Mouse (Mus musculus) lung, postnatal 0 days (tissue): Measurements from ENCODE around the gene Nr4a1.

Experiments used
- CTCF ChIP-seq: IDR thresholded peaks from 2 replicates; pipeline ENCODE4 v1.5.1; 2016; ENCODE audit warnings: antibody characterized with exemption, mild to moderate bottlenecking
- EP300 ChIP-seq: IDR thresholded peaks from 2 replicates; pipeline ENCODE4 v1.6.1; 2016; ENCODE audit warnings: antibody characterized with exemption, mild to moderate bottlenecking, control low read depth

DNA sequence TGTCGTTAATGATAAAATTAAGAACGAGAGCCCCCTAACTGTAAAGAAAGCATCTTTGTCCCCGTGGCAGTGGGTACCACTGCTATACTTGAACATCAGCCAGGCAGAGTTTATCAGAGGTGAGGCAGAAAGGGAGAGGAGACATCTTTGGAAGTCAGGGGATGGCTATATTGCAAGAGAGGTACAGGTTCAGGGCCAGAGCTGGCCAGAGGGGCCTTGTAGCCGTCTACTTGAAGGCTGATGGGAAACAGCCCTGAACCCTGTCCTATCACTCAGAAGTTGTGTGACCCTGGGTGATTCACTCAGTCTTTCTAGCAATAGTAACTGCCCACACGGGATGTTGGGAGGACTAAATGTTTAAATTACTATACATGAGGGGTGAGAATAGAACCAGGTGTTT, 67.1 kb downstream of the Nr4a1 start:
- no peak for TF ChIP-seq CTCF
- no peak for TF ChIP-seq EP300
